In genomic region chr11:6065551-6066121, GRCm38 (mm10) we compare ENCODE assay signal across 8 mouse cellular contexts. TPM values are rescaled to one million over a fixed set of nuclear protein-coding genes. Genes with fewer than 3 reads are reported as not detected.
DNase-seq lines count a peak whose midpoint lies in the region; ATAC-seq and TF ChIP-seq lines count a peak whose summit lies in the region.

No protein-coding gene starts in this region.

- H3K9me3 ChIP-seq in heart, embryonic 11.5 days (replicated peaks; ENCODE audit: control insufficient read depth, low read length) = no peaks in the 10 kb centered on the region
- no peaks in the 10 kb centered on the region for H3K9me3 ChIP-seq in forebrain, embryonic 16.5 days (ENCODE audit: control insufficient read depth, low read length)
- H3K9me3 ChIP-seq in midbrain, postnatal 0 days (ENCODE audit: low read length) = no peaks in the 10 kb centered on the region

- peak overlapping the region; percentile 56 for H3K4me3 ChIP-seq in heart, embryonic 11.5 days (ENCODE audit: low read depth, low read length)
- peak overlapping the region; percentile 65 for H3K4me3 ChIP-seq in forebrain, embryonic 16.5 days (replicated peaks; ENCODE audit: low read length)
- peak overlapping the region; percentile 90 for H3K4me3 ChIP-seq in midbrain, postnatal 0 days (ENCODE audit: low read depth, low read length)

- 0 out of 2 replicates have a peak overlapping the region, but pooled peaks have one; percentile 52 for H3K9ac ChIP-seq in heart, embryonic 11.5 days (ENCODE audit: low read depth, low read length)
- peak overlapping the region; percentile 83 for H3K9ac ChIP-seq in forebrain, embryonic 16.5 days (replicated peaks; ENCODE audit: low read depth, low read length)
- peak overlapping the region; percentile 93 for H3K9ac ChIP-seq in midbrain, postnatal 0 days (replicated peaks; ENCODE audit: low read length, poor library complexity, severe bottlenecking)

- no peaks in the 10 kb centered on the region for H3K36me3 ChIP-seq in heart, embryonic 11.5 days (ENCODE audit: control insufficient read depth, insufficient read depth, low read length)
- no peaks in the 10 kb centered on the region for H3K36me3 ChIP-seq in forebrain, embryonic 16.5 days (ENCODE audit: control insufficient read depth, insufficient read depth)
- H3K36me3 ChIP-seq in midbrain, postnatal 0 days (ENCODE audit: insufficient read depth, low read length) = no peaks in the 10 kb centered on the region

- no peak for ATAC-seq in heart, embryonic 11.5 days (replicated peaks; ENCODE audit: insufficient number of reproducible peaks, low FRiP score, low TSS enrichment)
- ATAC-seq in forebrain, embryonic 16.5 days = peak; percentile 89
- ATAC-seq in midbrain, postnatal 0 days (ENCODE audit: low FRiP score) = peak; percentile 88

- DNase-seq in heart, adult 8-10 months (ENCODE audit: low spot score) = no peak
- DNase-seq in brain, adult 2 months (ENCODE audit: low read depth, low spot score) = peak; percentile 92
- DNase-seq in layer of hippocampus, postnatal 25 days (ENCODE audit: extremely low spot score in 1 of 2, low spot score in 1 of 2) = peak; percentile 55 to 68
- peak; percentile 87 for DNase-seq in midbrain, postnatal 0 days (ENCODE audit: low spot score)
- DNase-seq in testis, postnatal 10 days (ENCODE audit: low spot score) = no peak
- no peak for DNase-seq in urinary bladder, postnatal 14 days (ENCODE audit: low spot score)

- H3K4me1 ChIP-seq in heart, embryonic 11.5 days (ENCODE audit: control insufficient read depth, insufficient read depth, low read length) = peaks cover 15% of the 10 kb centered on the region; the same call in 1 of the 2 replicates
- H3K4me1 ChIP-seq in forebrain, embryonic 16.5 days (replicated peaks; ENCODE audit: control insufficient read depth, insufficient read depth, low read length) = peaks cover 36% of the 10 kb centered on the region
- H3K4me1 ChIP-seq in midbrain, postnatal 0 days (ENCODE audit: insufficient read depth, low read length) = peaks cover 24% of the 10 kb centered on the region; the same call in 1 of the 2 replicates

- no peak for TF ChIP-seq CTCF in midbrain, postnatal 0 days (IDR thresholded peaks at IDR 0.05)

- H3K4me2 ChIP-seq in heart, embryonic 11.5 days = peak overlapping the region; percentile 91
- peak overlapping the region; percentile 59 for H3K4me2 ChIP-seq in forebrain, embryonic 16.5 days (ENCODE audit: low read length)
- H3K4me2 ChIP-seq in midbrain, postnatal 0 days (ENCODE audit: low read depth, low read length, poor library complexity, severe bottlenecking) = peak overlapping the region; percentile 74

- under 1% methylated on average over 76 of the region's 95 CpGs for WGBS in heart, embryonic 11.5 days (ENCODE audit: insufficient replicate concordance)
- under 1% methylated on average over 84 of the region's 95 CpGs for WGBS in forebrain, embryonic 16.5 days
- WGBS in midbrain, postnatal 0 days = 1% methylated on average over 44 of the region's 95 CpGs

- H3K27me3 ChIP-seq in heart, embryonic 11.5 days (ENCODE audit: control insufficient read depth, insufficient read depth, low read length) = peaks cover 91% of the 10 kb centered on the region
- H3K27me3 ChIP-seq in forebrain, embryonic 16.5 days (replicated peaks; ENCODE audit: control insufficient read depth, insufficient read depth, low read length) = peaks cover 32% of the 10 kb centered on the region
- no peaks in the 10 kb centered on the region for H3K27me3 ChIP-seq in midbrain, postnatal 0 days (ENCODE audit: insufficient read depth, low read length)

- H3K27ac ChIP-seq in heart, embryonic 11.5 days (ENCODE audit: low read depth, low read length) = no peak overlapping the region
- H3K27ac ChIP-seq in forebrain, embryonic 16.5 days (ENCODE audit: low read length) = peak overlapping the region; percentile 84
- peak overlapping the region; percentile 93 for H3K27ac ChIP-seq in midbrain, postnatal 0 days (ENCODE audit: low read depth, low read length)

RNA-seq across cellular contexts. Expression of gene Camk2b, which starts 0.5 kb away (rescaled TPM):
- 2.4 and 2.7 TPM in 2 replicates for polyA plus RNA-seq in heart, embryonic 11.5 days (2014; fragmentation: Nextera tagmentation; extraction: Ambion mirVana)
- 10 to 100 TPM in 2 of 4 experiments, 1 to 10 TPM in 2; 6.5 to 14.8 (median 10.1) TPM for total RNA-seq in heart, adult 8-10 months (2022)
- polyA plus RNA-seq in forebrain, embryonic 16.5 days (2015; fragmentation: Nextera tagmentation; extraction: Ambion mirVana) = 163 and 171 TPM in 2 replicates
- 1,000 to 10,000 TPM; 1,142 to 1,238 TPM for total RNA-seq in layer of hippocampus, postnatal 25 days (2021)
- 195 and 225 TPM in 2 replicates for total RNA-seq in midbrain, postnatal 0 days (2014; rRNA removed)
- 199 and 208 TPM in 2 replicates for polyA plus RNA-seq in midbrain, postnatal 0 days (2015; fragmentation: Nextera tagmentation; extraction: Ambion mirVana)

Comparison
In these comparisons a context has a peak if more than half of its experiments do, and no peak if none do; other contexts are left out.
1. DNase-seq: peak in brain, adult 2 months (single experiment), layer of hippocampus, postnatal 25 days (2 of 2) and midbrain, postnatal 0 days (single experiment); none in heart, adult 8-10 months (single experiment), testis, postnatal 10 days (single experiment) and urinary bladder, postnatal 14 days (single experiment).
2. RNA of gene Camk2b, which starts 0.5 kb away (total RNA-seq): 1,142 to 1,238 TPM in layer of hippocampus, postnatal 25 days and 195 to 225 TPM in midbrain, postnatal 0 days; 6.5 to 14.8 TPM in heart, adult 8-10 months; every median in the first group is over 10 times any median in the second.
3. Peak in every context shown above with its lines, with median percentiles within 50 percentile points of each other: H3K4me2 ChIP-seq, H3K4me3 ChIP-seq and H3K9ac ChIP-seq.